Mouse (Mus musculus): Measurements from ENCODE around the gene Map2k5.

DNA sequence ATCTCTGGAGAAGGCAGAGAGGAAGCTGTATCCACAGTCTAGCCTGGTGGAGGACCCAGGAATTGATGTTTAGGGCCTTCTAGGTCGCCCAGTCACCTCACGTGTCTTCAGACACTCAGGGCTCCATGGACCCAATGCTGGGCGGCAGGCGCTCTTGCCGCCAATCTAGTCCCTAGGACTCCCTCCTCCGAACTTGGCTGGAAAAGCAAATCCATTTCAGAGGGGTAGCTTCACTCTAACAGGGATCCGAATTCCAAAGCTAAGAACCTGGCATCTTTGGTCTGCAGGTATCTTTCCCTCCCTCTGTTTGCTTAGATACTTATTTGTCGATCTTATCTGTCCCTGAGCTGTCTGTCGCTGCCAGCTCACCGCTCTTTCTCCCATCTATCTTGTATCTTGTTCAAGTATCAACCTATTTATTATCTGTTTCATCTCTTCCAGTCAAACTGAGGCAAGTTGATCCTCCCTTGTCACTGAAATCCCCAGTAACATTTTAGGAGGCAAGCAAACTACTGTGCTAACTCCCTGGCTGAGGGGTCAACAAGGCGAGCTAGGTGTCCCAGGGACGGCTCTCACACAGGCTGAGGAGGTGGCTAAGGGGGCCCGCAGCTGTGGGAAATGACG is 229.8 kb downstream of the Map2k5 start:
- TF ChIP-seq POLR2A (IDR thresholded peaks at IDR 0.05; ENCODE audit: low read depth, low read length) (no peak), CTCF (conservative IDR thresholded peaks at IDR 0.05; ENCODE audit: insufficient read depth, insufficient read length, low read depth, low read length) (no peak)
